Mouse (Mus musculus) brain, adult 2 months (tissue): ENCODE measurements around the gene Zdhhc14.

Experiments
- DNase-seq: peaks from one replicate; pipeline ENCODE4 v3.0.0; 2011; ENCODE audit warnings: low read depth, low spot score

Gene Zdhhc14

DNA sequence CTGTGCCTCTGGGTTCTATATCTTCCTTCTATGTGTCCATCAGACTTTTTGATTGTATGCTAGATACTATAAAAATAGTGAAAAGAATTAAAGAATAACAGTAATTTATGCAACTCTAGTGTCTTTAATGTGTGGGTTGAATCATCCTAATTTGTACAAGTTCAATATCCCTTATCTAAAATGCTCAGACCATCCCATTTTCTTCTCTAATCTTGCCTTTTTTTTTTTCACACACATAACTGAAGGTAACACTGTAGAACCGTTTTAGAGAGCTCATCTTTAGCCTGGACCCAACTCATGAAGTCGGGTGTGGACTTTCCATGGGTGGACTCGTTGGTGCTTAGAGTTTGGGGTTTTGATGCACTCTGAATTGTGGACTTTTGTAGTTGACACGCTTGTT, 12.6 kb downstream of the Zdhhc14 start:
- no peak for DNase-seq

DNA sequence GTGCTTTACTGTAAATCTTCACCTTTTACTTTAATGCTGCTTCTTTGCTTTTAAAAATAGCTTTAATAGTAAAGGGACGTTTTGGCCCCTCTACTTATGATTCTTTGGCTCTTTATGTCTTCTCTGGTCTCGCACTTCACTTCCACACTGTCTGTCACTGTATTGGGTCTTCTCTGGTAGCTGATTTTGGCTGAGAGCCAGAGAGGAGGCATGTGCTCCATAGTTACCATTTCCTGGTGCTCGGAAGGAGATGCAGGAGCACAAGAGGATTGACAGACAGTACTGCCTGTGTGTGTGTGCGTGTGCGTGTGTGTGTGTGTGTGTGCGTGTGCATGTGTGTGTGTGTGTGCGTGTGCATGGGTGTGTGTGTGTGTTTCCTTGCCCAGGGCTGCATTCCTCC, 14.2 kb downstream of the Zdhhc14 start:
- peak; percentile 77 for DNase-seq

GRCm38 (mm10) chr17:5506988-5507387, 14.6 kb downstream of the Zdhhc14 start:
- DNase-seq: no peak

GRCm38 (mm10) chr17:5508030-5508429, 15.7 kb downstream of the Zdhhc14 start:
- DNase-seq: peak; percentile 67

- DNase-seq: no peak
These were observed 18.2 kb downstream of the Zdhhc14 start for GRCm38 (mm10) chr17:5510564-5510963.

GRCm38 (mm10) chr17:5511724-5512123, 19.4 kb downstream of the Zdhhc14 start:
- no peak for DNase-seq

- DNase-seq: no peak
These were observed 27.1 kb downstream of the Zdhhc14 start for GRCm38 (mm10) chr17:5519466-5519865.

DNA sequence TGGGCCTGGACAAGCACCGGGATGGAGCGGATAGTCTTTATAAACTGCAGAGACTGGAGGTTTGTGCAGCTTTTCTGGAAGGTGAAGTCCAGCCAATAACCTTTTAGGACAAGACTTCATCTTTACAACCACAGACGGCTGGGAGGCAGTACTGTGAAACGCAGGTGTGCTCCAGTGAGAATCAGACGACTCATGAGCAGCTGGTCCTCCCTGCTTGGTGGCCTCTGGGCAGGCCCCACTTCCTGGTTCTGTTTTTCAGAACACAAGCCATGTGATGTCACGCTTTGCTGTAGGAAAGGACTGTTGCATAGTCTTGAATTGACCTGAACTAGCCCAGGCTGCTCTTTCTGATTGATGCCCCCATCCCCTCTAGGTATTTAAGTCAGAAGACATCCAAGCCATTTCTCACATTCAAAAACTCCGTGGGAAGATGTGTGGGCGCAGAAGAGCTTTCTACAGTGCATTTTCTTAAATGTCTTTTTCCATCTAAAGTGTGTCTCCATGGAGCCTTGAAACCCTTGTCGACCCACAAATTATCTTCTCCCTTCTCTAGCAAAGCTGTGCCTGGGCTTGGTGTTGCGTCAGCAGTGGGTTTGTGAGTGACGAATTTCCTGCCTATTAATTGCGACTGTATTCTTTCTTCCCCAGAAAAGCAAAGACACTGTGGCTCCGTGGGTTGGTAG, 27.7 kb downstream of the Zdhhc14 start:
- peak; percentile 77 for DNase-seq

DNA sequence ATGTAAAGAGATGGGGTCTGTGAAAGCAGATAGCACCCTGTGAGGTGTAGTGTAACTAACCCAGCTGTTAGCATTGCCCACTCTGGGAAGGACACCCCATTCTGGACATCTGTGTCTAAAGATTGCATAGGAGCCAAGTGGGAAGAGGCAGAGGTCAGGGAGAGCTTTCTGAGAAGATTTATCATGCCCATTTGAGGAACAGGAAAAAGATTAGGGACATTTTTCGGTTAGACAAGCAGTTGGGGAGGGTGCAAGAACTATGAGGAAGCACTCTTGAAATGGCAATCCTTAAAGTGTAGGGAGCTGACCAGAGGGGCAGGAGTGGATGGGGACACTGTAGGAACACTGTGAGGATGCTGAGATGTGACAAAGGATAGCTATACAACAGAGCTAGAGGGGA, 29.2 kb downstream of the Zdhhc14 start:
- DNase-seq: no peak

DNA sequence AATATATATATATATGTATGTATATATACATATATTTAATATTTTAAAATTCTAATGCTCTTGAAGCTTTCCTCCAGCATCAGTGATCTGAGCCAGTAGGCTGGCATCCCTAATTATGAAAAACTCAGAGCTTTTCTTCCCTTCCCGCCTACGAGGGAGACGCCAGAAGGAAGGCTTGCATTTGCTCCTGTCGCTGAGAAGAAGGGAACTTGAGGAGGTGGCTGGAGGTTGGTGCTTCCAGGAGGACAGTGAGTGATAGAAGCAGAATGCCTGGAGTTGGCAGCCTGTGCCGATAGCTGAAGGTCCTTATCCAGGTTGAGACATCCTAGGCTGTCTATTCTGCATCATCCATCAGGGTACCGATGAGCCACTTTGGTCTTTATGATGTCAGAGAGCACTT, 37.2 kb downstream of the Zdhhc14 start:
- peak; percentile 91 for DNase-seq

DNA sequence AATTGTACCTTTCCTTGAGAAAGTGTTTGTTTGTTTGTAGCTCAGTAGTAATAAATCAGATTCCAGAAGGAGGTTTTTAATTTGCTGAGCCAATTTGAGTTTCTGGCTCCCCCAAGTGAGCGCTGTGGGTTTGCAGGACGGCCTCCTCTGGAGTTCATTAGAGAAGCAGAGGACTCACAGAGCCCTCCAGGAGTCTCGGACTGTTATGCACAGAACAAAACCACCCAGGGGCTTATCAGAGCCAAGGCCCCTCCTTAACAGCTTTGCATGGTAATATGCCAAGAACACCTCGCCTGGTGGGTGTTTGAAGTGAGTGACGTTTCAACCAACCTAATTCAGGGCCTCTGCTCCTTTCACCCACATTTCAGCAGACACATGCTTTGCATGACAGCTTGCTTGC, 40.5 kb downstream of the Zdhhc14 start:
- DNase-seq: no peak

DNA sequence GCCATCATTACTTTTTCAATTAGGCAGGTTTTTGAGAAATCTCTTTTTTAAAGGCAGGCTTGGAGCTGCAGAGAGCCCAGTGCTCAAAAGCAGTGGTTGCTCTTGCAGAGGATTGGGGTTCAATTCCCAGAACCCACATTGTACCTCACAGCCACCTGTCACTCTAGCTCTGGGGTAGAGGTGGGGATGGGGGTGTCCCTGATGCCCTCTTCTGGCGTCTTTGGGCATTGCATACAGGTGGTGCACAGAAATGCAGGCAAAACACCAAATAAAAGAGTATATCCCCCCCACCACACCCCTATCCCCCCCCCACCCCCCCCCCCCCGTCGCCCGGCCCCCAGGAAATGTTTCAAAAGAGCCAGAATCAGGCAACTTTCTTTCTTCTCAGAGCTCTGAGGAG, 43.0 kb downstream of the Zdhhc14 start:
- DNase-seq: no peak

GRCm38 (mm10) chr17:5536259-5537094, 44.1 kb downstream of the Zdhhc14 start:
- DNase-seq: peak; percentile 82

- DNase-seq: peak; percentile 78
These were observed 44.8 kb downstream of the Zdhhc14 start for GRCm38 (mm10) chr17:5537095-5537575.

- no peak for DNase-seq
These were observed 49.8 kb downstream of the Zdhhc14 start for GRCm38 (mm10) chr17:5542177-5542576.

- DNase-seq: peak; percentile 78
These were observed 51.7 kb downstream of the Zdhhc14 start for GRCm38 (mm10) chr17:5544065-5544464.

DNA sequence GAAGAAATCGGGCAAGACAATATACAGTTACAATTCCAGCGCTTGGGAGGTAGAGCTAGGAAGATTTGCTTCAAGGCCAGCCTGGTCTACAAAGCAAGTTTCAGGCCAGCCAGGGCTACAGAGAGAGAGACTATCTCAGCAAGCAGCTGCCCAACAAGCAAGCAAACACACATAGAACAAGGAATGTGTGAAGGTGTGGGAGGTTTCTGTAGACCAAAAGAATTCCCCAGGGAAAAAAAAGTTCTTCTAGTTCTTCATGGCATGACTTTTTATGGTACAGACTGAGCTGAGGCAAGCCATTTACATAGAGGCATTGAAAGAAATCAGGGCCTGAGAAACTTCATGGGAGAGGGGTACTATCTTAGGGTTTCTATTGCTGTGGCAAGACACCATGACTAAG, 52.7 kb downstream of the Zdhhc14 start:
- peak; percentile 60 for DNase-seq

DNA sequence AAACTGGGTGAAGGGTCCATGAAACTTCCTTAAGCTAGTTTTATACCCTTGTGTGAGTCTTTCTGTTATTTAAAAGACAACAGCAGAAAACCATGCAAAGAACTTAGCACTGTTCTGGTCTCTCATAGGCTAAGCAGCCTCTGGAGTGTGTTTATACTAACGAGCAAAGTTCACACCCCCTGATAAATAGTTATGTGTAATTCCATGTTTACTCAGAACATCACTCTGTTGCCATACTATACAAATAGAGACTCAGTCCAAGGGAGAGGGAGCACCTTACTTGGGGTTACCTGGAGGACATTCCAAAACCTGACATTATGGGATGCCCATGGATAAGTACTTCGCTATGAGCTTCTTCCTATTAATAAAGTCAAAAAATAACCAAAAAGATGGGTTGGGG, 56.2 kb downstream of the Zdhhc14 start:
- DNase-seq: no peak

DNA sequence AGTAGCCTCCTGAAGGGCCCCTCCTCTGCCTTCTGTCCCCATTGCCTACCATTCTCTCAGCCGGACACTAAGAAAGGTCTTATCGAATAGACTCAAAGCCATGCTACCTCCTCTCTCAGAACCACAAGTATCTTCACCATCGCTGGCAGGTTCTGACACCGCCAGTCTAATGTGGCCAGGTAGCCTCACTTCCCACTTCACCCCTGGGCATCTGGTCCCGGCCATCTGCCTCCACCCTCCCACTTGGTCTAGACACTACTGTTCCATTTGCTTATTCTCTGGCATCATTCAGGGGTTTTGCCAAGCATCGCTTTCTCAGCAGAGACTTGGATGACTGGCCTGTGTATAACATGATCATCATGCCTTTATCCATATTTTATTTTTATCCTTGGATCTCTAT, 57.1 kb downstream of the Zdhhc14 start:
- DNase-seq: peak; percentile 72

- DNase-seq: peak; percentile 88
These were observed 58.1 kb downstream of the Zdhhc14 start for GRCm38 (mm10) chr17:5550444-5550843.

- peak; percentile 86 for DNase-seq
These were observed 58.8 kb downstream of the Zdhhc14 start for GRCm38 (mm10) chr17:5551136-5551535.

DNA sequence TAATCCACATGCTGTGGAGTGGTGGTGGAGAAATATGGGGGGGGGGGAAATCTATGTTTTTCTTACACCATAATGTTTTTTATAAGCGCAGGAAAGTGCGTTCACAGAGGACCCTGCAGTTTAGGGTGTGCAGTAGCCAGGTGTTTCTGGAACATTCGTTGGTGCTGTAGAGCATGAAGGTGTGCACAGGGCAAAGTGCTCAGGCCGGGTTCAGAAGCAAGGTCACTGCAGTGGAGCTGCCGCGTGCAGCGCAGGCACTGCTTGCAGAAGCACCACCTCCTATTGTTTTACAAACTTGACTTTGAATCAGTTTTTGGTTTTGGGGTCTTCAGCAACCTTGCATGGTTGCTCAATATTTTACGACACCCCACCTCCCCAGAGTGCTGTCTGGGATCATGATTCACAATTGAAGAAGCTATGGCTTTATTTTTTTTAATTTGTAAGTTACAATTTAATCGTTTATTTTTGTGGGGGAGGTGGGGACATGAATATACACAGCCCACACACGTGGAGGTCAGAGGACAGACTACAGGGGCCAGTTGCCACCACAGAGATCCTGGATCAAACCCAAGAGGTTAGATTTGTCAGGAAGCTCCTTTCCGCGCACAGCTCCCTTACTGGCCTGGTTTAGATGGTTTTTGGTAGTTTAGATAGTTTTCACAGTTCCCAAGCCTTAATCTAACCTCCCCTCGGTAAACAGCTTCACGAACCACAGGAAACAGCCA, 59.8 kb downstream of the Zdhhc14 start:
- DNase-seq: no peak
